Mouse (Mus musculus): ENCODE data around the gene Olfr744. TPM values are rescaled to one million over a fixed set of nuclear protein-coding genes. Genes with fewer than 3 reads are reported as not detected.
"Not testable (repeated sequence)": the region's sequence is repeated elsewhere in the genome, so short reads cannot be mapped to it uniquely, and the experiment has no call there.

Gene Olfr744
- polyA plus RNA-seq (2016; fragmentation: Nextera tagmentation; extraction: Ambion mirVana), result not detected in 2 replicates

DNA sequence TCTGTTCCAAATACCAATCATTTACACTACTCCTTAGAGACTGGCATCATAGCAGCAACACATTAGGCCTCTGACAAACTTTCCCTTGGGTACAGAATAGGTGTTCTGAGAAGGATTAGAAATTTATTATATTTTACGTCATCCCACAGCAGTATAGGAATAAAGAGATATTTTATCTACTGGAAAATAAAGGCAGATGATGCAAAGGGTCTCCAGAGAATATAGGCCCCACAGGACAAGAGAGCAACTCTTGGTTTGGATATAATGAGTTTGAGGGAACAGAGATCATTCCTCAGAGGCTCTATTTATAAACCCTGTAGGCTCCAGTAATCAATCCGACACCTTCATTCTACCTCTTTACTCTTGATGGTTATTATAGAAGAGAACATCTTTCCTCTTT lies at the start of gene Olfr744:
Gene Olfr744, plus strand, starts transcription at position 301 of the 400 bp plus-strand sequence.
- WGBS, result 93% methylated on average over 2 of the region's 2 CpGs
- no peak for DNase-seq (ENCODE audit: low spot score)
- Histone ChIP-seq H3K27me3 (ENCODE audit: insufficient read depth, poor library complexity, severe bottlenecking) (no peaks in the 10 kb centered on the region), H3K4me3 (no peak within 1 kb of the TSS), H3K4me1 (replicated peaks) (no peaks in the 10 kb centered on the region), H3K36me3 (no peaks in the 10 kb centered on the region), H3K27ac (no peak within 1 kb of the TSS), H3K9me3 (peaks cover 5% of the 10 kb centered on the region; the same call in 1 of the 2 replicates)

GRCm38 (mm10) chr14:50573056-50573455 lies 41.6 kb upstream of the Olfr744 start:
- not testable (repeated sequence) for H3K36me3 ChIP-seq; H3K27me3 ChIP-seq (ENCODE audit: insufficient read depth, poor library complexity, severe bottlenecking); H3K4me1 ChIP-seq (replicated peaks); H3K9me3 ChIP-seq; H3K27ac ChIP-seq; DNase-seq (ENCODE audit: low spot score); H3K4me3 ChIP-seq
- WGBS, result 63% methylated on average over 1 of the region's 1 CpGs

GRCm38 (mm10) chr14:50639088-50639487 lies 24.4 kb downstream of the Olfr744 start, which contains the start of gene Olfr745:
Gene Olfr745, plus strand, starts transcription at chr14:50639388.
- no peak for DNase-seq (ENCODE audit: low spot score)
- Histone ChIP-seq H3K27me3 (ENCODE audit: insufficient read depth, poor library complexity, severe bottlenecking) (no peaks in the 10 kb centered on the region), H3K36me3 (no peaks in the 10 kb centered on the region), H3K9me3 (peaks cover 2% of the 10 kb centered on the region; the same call in 1 of the 2 replicates), H3K4me3 (no peak within 1 kb of the TSS), H3K4me1 (replicated peaks) (no peaks in the 10 kb centered on the region), H3K27ac (no peak within 1 kb of the TSS)
- WGBS, result 80% methylated on average over 2 of the region's 2 CpGs

DNA sequence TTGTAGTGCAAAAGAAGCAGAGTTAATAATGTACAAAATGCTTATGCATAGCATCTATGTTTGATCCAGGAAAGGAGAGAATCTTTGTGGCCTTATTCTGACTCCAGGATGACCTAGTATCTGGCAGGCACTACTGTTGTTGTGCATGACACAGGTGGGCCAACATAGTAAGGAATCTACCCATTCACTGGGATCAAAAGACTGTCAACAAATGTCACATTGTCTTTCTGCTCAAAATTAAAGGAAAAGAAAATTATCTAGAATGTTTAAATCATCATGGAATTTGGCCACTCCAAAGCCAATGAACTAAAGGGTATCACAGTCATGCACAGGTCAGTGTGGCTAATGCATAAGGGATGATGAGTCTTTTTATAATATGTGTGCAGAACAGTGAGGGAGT lies 32.1 kb downstream of the Olfr744 start, which contains the start of gene Olfr746:
Gene Olfr746, plus strand, starts transcription at position 301 of the 400 bp plus-strand sequence.
- Histone ChIP-seq H3K36me3 (no peaks in the 10 kb centered on the region), H3K4me3 (no peak within 1 kb of the TSS)
- no peak for DNase-seq (ENCODE audit: low spot score)

More for the DNA sequence above, 32.1 kb downstream of the Olfr744 start, which contains the start of gene Olfr746:
- H3K27ac ChIP-seq, result no peak within 1 kb of the TSS
- no peaks in the 10 kb centered on the region for H3K9me3 ChIP-seq
- no peaks in the 10 kb centered on the region for H3K4me1 ChIP-seq (replicated peaks)
- H3K27me3 ChIP-seq (ENCODE audit: insufficient read depth, poor library complexity, severe bottlenecking), result no peaks in the 10 kb centered on the region

Other genes with a start within 250 kb of the Olfr744 start
- gene Olfr736, start 233.7 kb upstream of the Olfr744 start, polyA plus RNA-seq (2016; fragmentation: Nextera tagmentation; extraction: Ambion mirVana), result not detected in 2 replicates
- not detected in 2 replicates for gene Olfr738, start 207.3 kb upstream of the Olfr744 start, polyA plus RNA-seq (2016; fragmentation: Nextera tagmentation; extraction: Ambion mirVana)
- not detected in 2 replicates for gene Olfr739, start 196.3 kb upstream of the Olfr744 start, polyA plus RNA-seq (2016; fragmentation: Nextera tagmentation; extraction: Ambion mirVana)
- gene Olfr740, start 169.3 kb upstream of the Olfr744 start, polyA plus RNA-seq (2016; fragmentation: Nextera tagmentation; extraction: Ambion mirVana), result not detected in 2 replicates
- gene Olfr741, start 142.1 kb upstream of the Olfr744 start, polyA plus RNA-seq (2016; fragmentation: Nextera tagmentation; extraction: Ambion mirVana), result not detected in 2 replicates
- not detected in 2 replicates for gene Olfr742, start 111.3 kb upstream of the Olfr744 start, polyA plus RNA-seq (2016; fragmentation: Nextera tagmentation; extraction: Ambion mirVana)
- gene Olfr743, start 93.0 kb upstream of the Olfr744 start, polyA plus RNA-seq (2016; fragmentation: Nextera tagmentation; extraction: Ambion mirVana), result not detected in 2 replicates
- gene Olfr745, start 24.5 kb downstream of the Olfr744 start, polyA plus RNA-seq (2016; fragmentation: Nextera tagmentation; extraction: Ambion mirVana), result not detected in 2 replicates
- not detected in 2 replicates for gene Olfr746, start 32.2 kb downstream of the Olfr744 start, polyA plus RNA-seq (2016; fragmentation: Nextera tagmentation; extraction: Ambion mirVana)
- gene Olfr747, start 78.3 kb downstream of the Olfr744 start, polyA plus RNA-seq (2016; fragmentation: Nextera tagmentation; extraction: Ambion mirVana), result not detected in 2 replicates
- gene Olfr748, start 92.5 kb downstream of the Olfr744 start, polyA plus RNA-seq (2016; fragmentation: Nextera tagmentation; extraction: Ambion mirVana), result not detected in 2 replicates
- not detected in 2 replicates for gene Olfr749, start 130.2 kb downstream of the Olfr744 start, polyA plus RNA-seq (2016; fragmentation: Nextera tagmentation; extraction: Ambion mirVana)
- 108 and 123 TPM in 2 replicates for gene Ttc5, start 170.6 kb downstream of the Olfr744 start, polyA plus RNA-seq (2016; fragmentation: Nextera tagmentation; extraction: Ambion mirVana)
- not detected in 2 replicates for gene Ccnb1ip1, start 192.9 kb downstream of the Olfr744 start, polyA plus RNA-seq (2016; fragmentation: Nextera tagmentation; extraction: Ambion mirVana)
- gene Parp2, start 193.0 kb downstream of the Olfr744 start, polyA plus RNA-seq (2016; fragmentation: Nextera tagmentation; extraction: Ambion mirVana), result 58.5 and 64.1 TPM in 2 replicates